Mouse (Mus musculus) kidney, adult 2 months (tissue): ENCODE measurements around the gene Stard3.

Experiments
- CTCF ChIP-seq: fragments of 200-500 bp; conservative IDR thresholded peaks from 2 replicates; pipeline ENCODE4 v1.5.1; 2011; ENCODE audit warnings: low read depth, mild to moderate bottlenecking, control low read depth, low read length, moderate library complexity, mixed read lengths; ENCODE audit not compliant: insufficient read depth, insufficient read length
- POLR2A ChIP-seq: fragments of 200-500 bp; IDR thresholded peaks from one replicate; pipeline ENCODE4 v1.6.1; 2011; ENCODE audit warnings: low read depth, low read length, control low read depth

GRCm38 (mm10) chr11:98400161-98400726 lies 42.1 kb downstream of the Stard3 start, which contains the start of gene Pgap3:
- TF ChIP-seq POLR2A (peak; percentile 25), CTCF (no peak)
